14 mouse cellular contexts compared by ENCODE assay signal in the genomic region with DNA sequence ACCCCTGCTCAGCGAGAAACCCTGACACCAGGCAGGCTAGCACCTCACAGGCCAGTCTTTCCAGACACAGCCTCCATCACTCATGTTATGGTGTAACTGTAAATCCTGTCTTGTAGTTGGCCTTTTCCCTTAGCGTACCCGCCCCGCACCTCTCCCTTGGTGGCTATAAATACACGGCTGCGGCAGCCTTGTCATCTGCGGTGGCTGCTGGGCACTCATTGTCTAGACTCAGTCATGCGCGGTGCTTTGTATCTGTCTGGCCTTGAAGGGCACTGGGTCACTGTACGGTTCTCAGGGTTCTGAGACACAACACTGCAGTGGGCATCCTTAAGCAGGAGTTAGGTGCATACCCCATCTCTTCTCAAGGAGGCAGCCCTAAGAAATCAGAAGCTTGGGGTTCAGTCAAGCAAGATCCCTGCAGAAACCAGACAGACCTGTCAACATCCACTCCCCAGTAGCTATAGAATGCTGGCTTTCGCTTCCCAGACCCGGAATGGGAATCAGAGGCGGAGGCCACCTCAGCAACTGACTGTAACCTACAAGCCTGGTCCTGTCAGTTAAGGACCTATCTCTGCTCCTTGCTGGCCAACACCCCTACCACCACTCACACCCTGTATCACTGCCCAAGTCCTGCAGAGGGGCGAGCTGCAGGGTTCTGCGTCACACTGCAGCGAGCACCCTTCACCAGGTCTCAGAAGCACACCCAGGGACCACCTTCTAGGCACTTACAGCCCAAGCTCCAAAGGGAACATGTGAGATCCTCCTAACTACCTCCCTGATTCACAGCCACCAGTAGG. TPM values are rescaled to one million over a fixed set of nuclear protein-coding genes. Genes with fewer than 3 reads are reported as not detected.
DNase-seq lines count a peak whose midpoint lies in the region; ATAC-seq and TF ChIP-seq lines count a peak whose summit lies in the region.
"Had no signal": no experiment of that assay in that cellular context is flagged by ENCODE, and none has a peak within 500 bp of the region (broad histone marks: within the 10 kb centered on the region; RNA-seq: fewer than 3 reads in every experiment).

No protein-coding gene starts in this region.

- peak overlapping the region; percentile 72 for H3K27ac ChIP-seq in gastrocnemius, adult 2 months
- H3K27ac ChIP-seq in heart, embryonic 12.5 days (ENCODE audit: poor library complexity, severe bottlenecking) = peak overlapping the region; percentile 92
- H3K27ac ChIP-seq in liver, embryonic 13.5 days = peak overlapping the region; percentile 21
- H3K27ac ChIP-seq: embryonic facial prominence, embryonic 15.5 days had no signal

- no peak for TF ChIP-seq CTCF in gastrocnemius, adult 2 months (IDR thresholded peaks at IDR 0.05)

- H3K9me3 ChIP-seq in heart, embryonic 12.5 days (replicated peaks) = peaks cover 3% of the 10 kb centered on the region; the same call in 1 of the 2 replicates
- H3K9me3 ChIP-seq in liver, embryonic 13.5 days (replicated peaks) = no peaks in the 10 kb centered on the region
- H3K9me3 ChIP-seq: embryonic facial prominence, embryonic 15.5 days had no signal

- H3K4me2 ChIP-seq in heart, embryonic 12.5 days = peak overlapping the region; percentile 26; the same call in 1 of the 2 replicates
- H3K4me2 ChIP-seq in liver, embryonic 13.5 days = no peak overlapping the region
- H3K4me2 ChIP-seq: embryonic facial prominence, embryonic 15.5 days had no signal

- ATAC-seq in heart, embryonic 12.5 days (ENCODE audit: insufficient number of reproducible peaks, low FRiP score) = peak; percentile 62; the same call in 1 of the 2 replicates
- peak; percentile 57 for ATAC-seq in liver, embryonic 13.5 days (ENCODE audit: low read depth)
- no peak for ATAC-seq in activated CD4-positive, CD25-positive, alpha-beta regulatory T cell, adult 4 months
- ATAC-seq: CD4-positive, CD25-positive, alpha-beta regulatory T cell, adult 4 months had no signal

- H3K27me3 ChIP-seq in heart, embryonic 12.5 days (replicated peaks) = no peaks in the 10 kb centered on the region
- no peaks in the 10 kb centered on the region for H3K27me3 ChIP-seq in liver, embryonic 13.5 days
- H3K27me3 ChIP-seq: embryonic facial prominence, embryonic 15.5 days had no signal

- peak overlapping the region; percentile 52 for H3K9ac ChIP-seq in heart, embryonic 12.5 days
- peak overlapping the region; percentile 42 for H3K9ac ChIP-seq in liver, embryonic 13.5 days
- H3K9ac ChIP-seq: embryonic facial prominence, embryonic 15.5 days had no signal

- intact Hi-C loops in gastrocnemius, adult 2 months (cut with DNase I) = no loop called here
- intact Hi-C loops in gastrocnemius, postnatal 36 days (cut with DNase I) = no loop called here

- H3K36me3 ChIP-seq in heart, embryonic 12.5 days = peaks cover 27% of the 10 kb centered on the region
- no peaks in the 10 kb centered on the region for H3K36me3 ChIP-seq in liver, embryonic 13.5 days
- H3K36me3 ChIP-seq: embryonic facial prominence, embryonic 15.5 days had no signal

- H3K4me1 ChIP-seq in heart, embryonic 12.5 days (replicated peaks) = peaks cover 38% of the 10 kb centered on the region
- H3K4me1 ChIP-seq in liver, embryonic 13.5 days (replicated peaks) = peaks cover 37% of the 10 kb centered on the region

- H3K4me3 ChIP-seq in gastrocnemius, adult 2 months = peak overlapping the region; percentile 47
- no peak overlapping the region for H3K4me3 ChIP-seq in heart, embryonic 12.5 days
- H3K4me3 ChIP-seq in liver, embryonic 13.5 days (replicated peaks) = no peak overlapping the region
- H3K4me3 ChIP-seq: embryonic facial prominence, embryonic 15.5 days; megakaryocyte, embryonic 14.5 days had no signal

- 47% methylated on average over 16 of the region's 16 CpGs for WGBS in heart, embryonic 12.5 days
- WGBS in liver, embryonic 13.5 days (ENCODE audit: insufficient replicate concordance) = 78% methylated on average over 16 of the region's 16 CpGs

- DNase-seq in gastrocnemius, adult 2 months = peak; percentile 50
- no peak for DNase-seq in gastrocnemius, adult 18-20 months (ENCODE audit: low spot score)
- peak; percentile 79 for DNase-seq in Muller cell, postnatal 12 days (ENCODE audit: inconsistent ontology term)
- DNase-seq in liver, embryonic 13.5 days = no peak
- no peak for DNase-seq in gastrocnemius, postnatal 36 days
- DNase-seq in urinary bladder, adult 18-20 months (ENCODE audit: low spot score in 2 of 2) = no peak
- DNase-seq: kidney, postnatal 10 days; right cerebral cortex, postnatal 25 days; thymus, adult 2 months had no signal

RNA-seq across cellular contexts. Expression of a gene that starts 10.0 kb away (rescaled TPM):
- total RNA-seq in gastrocnemius, adult 2 months (2021) = 100 to 1,000 TPM; 109 to 120 TPM
- 100 to 1,000 TPM; 105 to 121 TPM for total RNA-seq in gastrocnemius, adult 18-20 months (2021)
- 11.4 and 13.6 TPM in 2 replicates for polyA plus RNA-seq in heart, embryonic 12.5 days (2016; fragmentation: Nextera tagmentation; extraction: Ambion mirVana)
- 2.0 and 2.2 TPM in 2 replicates for polyA plus RNA-seq in liver, embryonic 13.5 days (2015; fragmentation: Nextera tagmentation; extraction: Ambion mirVana)
- polyA plus RNA-seq in activated CD4-positive, CD25-positive, alpha-beta regulatory T cell, adult 4 months (2017; shearing (Covaris generic)) = not detected
- 100 to 1,000 TPM in 1 of 2 experiments, 10 to 100 TPM in 1; 96.9 to 117 TPM for total RNA-seq in gastrocnemius, postnatal 36 days (2021)
- polyA plus RNA-seq: CD4-positive, CD25-positive, alpha-beta regulatory T cell, adult 4 months had no signal

RNA-seq across cellular contexts. Expression of a gene that starts 20.7 kb away (rescaled TPM):
- total RNA-seq in gastrocnemius, adult 2 months (2021) = 10 to 100 TPM in 1 of 2 experiments, 1 to 10 TPM in 1; 9.9 to 12.0 TPM
- total RNA-seq in gastrocnemius, adult 18-20 months (2021) = 10 to 100 TPM; 12.5 to 21.2 TPM
- 48.1 and 50.7 TPM in 2 replicates for polyA plus RNA-seq in heart, embryonic 12.5 days (2016; fragmentation: Nextera tagmentation; extraction: Ambion mirVana)
- 10.6 and 13.0 TPM in 2 replicates for polyA plus RNA-seq in liver, embryonic 13.5 days (2015; fragmentation: Nextera tagmentation; extraction: Ambion mirVana)
- polyA plus RNA-seq in activated CD4-positive, CD25-positive, alpha-beta regulatory T cell, adult 4 months (2017; shearing (Covaris generic)) = 10 to 100 TPM; 23.6 to 27.1 TPM
- 10 to 100 TPM; 13.2 to 16.5 TPM for total RNA-seq in gastrocnemius, postnatal 36 days (2021)

RNA-seq across cellular contexts. Expression of a gene that starts 45.6 kb away (rescaled TPM):
- total RNA-seq in gastrocnemius, adult 2 months (2021) = 10 to 100 TPM; 76.4 to 86.9 TPM
- 10 to 100 TPM; 78.4 to 79.7 TPM for total RNA-seq in gastrocnemius, adult 18-20 months (2021)
- polyA plus RNA-seq in heart, embryonic 12.5 days (2016; fragmentation: Nextera tagmentation; extraction: Ambion mirVana) = 54.7 and 66.5 TPM in 2 replicates
- polyA plus RNA-seq in liver, embryonic 13.5 days (2015; fragmentation: Nextera tagmentation; extraction: Ambion mirVana) = 6.8 and 7.7 TPM in 2 replicates
- 10 to 100 TPM; 32.0 to 32.6 TPM for polyA plus RNA-seq in activated CD4-positive, CD25-positive, alpha-beta regulatory T cell, adult 4 months (2017; shearing (Covaris generic))
- 10 to 100 TPM; 69.4 to 70.1 TPM for total RNA-seq in gastrocnemius, postnatal 36 days (2021)

Comparison
In these comparisons a context has a peak if more than half of its experiments do, and no peak if none do; other contexts are left out.
1. DNase-seq: peak in gastrocnemius, adult 2 months (single experiment) and Muller cell, postnatal 12 days (single experiment); none in gastrocnemius, adult 18-20 months (single experiment), liver, embryonic 13.5 days (single experiment), gastrocnemius, postnatal 36 days (0 of 2) and urinary bladder, adult 18-20 months (0 of 2).
2. H3K27ac ChIP-seq: peak in every context shown above with its lines; median percentile 92 in heart, embryonic 12.5 days; 72 in gastrocnemius, adult 2 months; 21 in liver, embryonic 13.5 days.